27 mouse cellular contexts compared by ENCODE assay signal in genomic region chr2:120144390-120144789, GRCm38 (mm10).
"Had no signal": no experiment of that assay in that cellular context is flagged by ENCODE, and none has a peak within 500 bp of the region (broad histone marks: within the 10 kb centered on the region; RNA-seq: fewer than 3 reads in every experiment).

No protein-coding gene starts in this region.

- ATAC-seq: forebrain, postnatal 0 days; hindbrain, postnatal 0 days; intestine, embryonic 16.5 days had no signal

- DNase-seq: forebrain, postnatal 0 days; gastrocnemius, postnatal 10 days; gastrocnemius, postnatal 25 days; heart, adult 18-20 months; heart, postnatal 10 days; heart, postnatal 36 days; kidney, adult 11 months; kidney, adult 2 months; kidney, adult 9 months; kidney, postnatal 14 days; kidney, postnatal 36 days; layer of hippocampus, adult 9-11 months; layer of hippocampus, postnatal 36 days; liver; liver, embryonic 13.5 days had no signal

- H3K4me2 ChIP-seq: heart, embryonic 11.5 days; hindbrain, embryonic 13.5 days; hindbrain, embryonic 15.5 days; kidney, embryonic 15.5 days; limb, embryonic 12.5 days; liver, embryonic 11.5 days; liver, embryonic 13.5 days; liver, embryonic 15.5 days had no signal

- H3K27ac ChIP-seq: hindbrain, embryonic 13.5 days; hindbrain, embryonic 15.5 days; hindbrain, postnatal 0 days; kidney, embryonic 15.5 days; kidney, postnatal 0 days; left cerebral cortex, adult 2 months; limb, embryonic 10.5 days; limb, embryonic 12.5 days; liver, embryonic 13.5 days; liver, embryonic 15.5 days had no signal

- H3K36me3 ChIP-seq: hindbrain, embryonic 13.5 days; hindbrain, embryonic 15.5 days; kidney, embryonic 15.5 days; limb, embryonic 10.5 days; limb, embryonic 12.5 days; liver, embryonic 13.5 days; liver, embryonic 15.5 days had no signal

- H3K27me3 ChIP-seq: hindbrain, embryonic 13.5 days; hindbrain, embryonic 15.5 days; kidney, embryonic 15.5 days; limb, embryonic 12.5 days; liver, embryonic 13.5 days; liver, embryonic 15.5 days had no signal

- H3K9me3 ChIP-seq: hindbrain, embryonic 13.5 days; hindbrain, embryonic 15.5 days; kidney, embryonic 15.5 days; limb, embryonic 10.5 days; limb, embryonic 12.5 days; liver, embryonic 13.5 days; liver, embryonic 15.5 days had no signal

- H3K4me3 ChIP-seq: hindbrain, embryonic 13.5 days; hindbrain, embryonic 15.5 days; kidney, embryonic 15.5 days; left cerebral cortex, adult 2 months; limb, embryonic 10.5 days; limb, embryonic 12.5 days; liver, embryonic 13.5 days; liver, embryonic 15.5 days had no signal

- H3K4me1 ChIP-seq: hindbrain, embryonic 13.5 days; hindbrain, embryonic 15.5 days; limb, embryonic 10.5 days; limb, embryonic 12.5 days had no signal

- H3K9ac ChIP-seq: forebrain, postnatal 0 days; hindbrain, embryonic 13.5 days; hindbrain, embryonic 15.5 days; kidney, embryonic 15.5 days; limb, embryonic 12.5 days; liver, embryonic 13.5 days; liver, embryonic 15.5 days had no signal
